Mouse (Mus musculus): ENCODE results near the gene Rmi1.

GRCm38 (mm10) chr13:58388379-58388778 is 13.7 kb upstream of the Rmi1 start:
- TF ChIP-seq GATA1 (IDR thresholded peaks at IDR 0.05; ENCODE audit: borderline replicate concordance, low read length) (no peak), FLI1 (IDR thresholded peaks at IDR 0.05; ENCODE audit: low read length) (no peak)

Measured in megakaryocyte, embryonic 14.5 days (primary cell).